ENCODE assay signal across 22 mouse cellular contexts in genomic region chr6:65739442-65739841, GRCm38 (mm10). TPM values are rescaled to one million over a fixed set of nuclear protein-coding genes. Genes with fewer than 3 reads are reported as not detected.
DNase-seq lines count a peak whose midpoint lies in the region; ATAC-seq and TF ChIP-seq lines count a peak whose summit lies in the region.
"Had no signal": no experiment of that assay in that cellular context is flagged by ENCODE, and none has a peak within 500 bp of the region (broad histone marks: within the 10 kb centered on the region; RNA-seq: fewer than 3 reads in every experiment).

No protein-coding gene starts in this region.

- H3K4me3 ChIP-seq in intestine, embryonic 15.5 days (replicated peaks), result no peak overlapping the region
- H3K4me3 ChIP-seq in intestine, postnatal 0 days (ENCODE audit: low read depth, low read length), result no peak overlapping the region
- H3K4me3 ChIP-seq in bone marrow macrophage, adult 2 months (ENCODE audit: insufficient read depth, low read length), result no peak overlapping the region
- H3K4me3 ChIP-seq in midbrain, embryonic 10.5 days, result no peak overlapping the region
- H3K4me3 ChIP-seq: embryonic facial prominence, embryonic 13.5 days; limb, embryonic 15.5 days; midbrain, embryonic 12.5 days; neural tube, embryonic 13.5 days had no signal

- no peak for TF ChIP-seq CTCF in intestine, postnatal 0 days (IDR thresholded peaks at IDR 0.05; ENCODE audit: low read depth)
- no peak for TF ChIP-seq CTCF in bone marrow macrophage, adult 2 months (IDR thresholded peaks at IDR 0.05; ENCODE audit: low read depth, low read length)

- no peak for TF ChIP-seq POLR2A in bone marrow macrophage, adult 2 months (IDR thresholded peaks at IDR 0.05; ENCODE audit: borderline replicate concordance, low read depth, low read length)

- no peaks in the 10 kb centered on the region for H3K27me3 ChIP-seq in intestine, embryonic 15.5 days (replicated peaks)
- H3K27me3 ChIP-seq in intestine, postnatal 0 days (replicated peaks; ENCODE audit: control insufficient read depth, insufficient read depth, low read length), result no peaks in the 10 kb centered on the region
- no peaks in the 10 kb centered on the region for H3K27me3 ChIP-seq in midbrain, embryonic 10.5 days (ENCODE audit: low read depth, poor library complexity, severe bottlenecking)
- H3K27me3 ChIP-seq: embryonic facial prominence, embryonic 13.5 days; limb, embryonic 15.5 days; midbrain, embryonic 12.5 days; neural tube, embryonic 13.5 days had no signal

- no peaks in the 10 kb centered on the region for H3K36me3 ChIP-seq in intestine, embryonic 15.5 days
- H3K36me3 ChIP-seq in intestine, postnatal 0 days (ENCODE audit: control insufficient read depth, insufficient read depth), result no peaks in the 10 kb centered on the region
- no peaks in the 10 kb centered on the region for H3K36me3 ChIP-seq in midbrain, embryonic 10.5 days
- H3K36me3 ChIP-seq: embryonic facial prominence, embryonic 13.5 days; limb, embryonic 15.5 days; midbrain, embryonic 12.5 days; neural tube, embryonic 13.5 days had no signal

- H3K9ac ChIP-seq in intestine, embryonic 15.5 days, result no peak overlapping the region
- H3K9ac ChIP-seq in intestine, postnatal 0 days (ENCODE audit: low read depth, low read length), result no peak overlapping the region
- H3K9ac ChIP-seq: embryonic facial prominence, embryonic 13.5 days; forebrain, postnatal 0 days; limb, embryonic 15.5 days; midbrain, embryonic 12.5 days; neural tube, embryonic 13.5 days had no signal

- intact Hi-C loops in left cerebral cortex, postnatal 4 days (cut with DNase I), result no loop called here

- WGBS in intestine, embryonic 15.5 days, result 52% methylated on average over 7 of the region's 8 CpGs
- 37% methylated on average over 7 of the region's 8 CpGs for WGBS in intestine, postnatal 0 days
- WGBS in midbrain, embryonic 10.5 days, result 70% methylated on average over 8 of the region's 8 CpGs

- H3K9me3 ChIP-seq in intestine, embryonic 15.5 days, result no peaks in the 10 kb centered on the region
- no peaks in the 10 kb centered on the region for H3K9me3 ChIP-seq in intestine, postnatal 0 days (ENCODE audit: control insufficient read depth)
- no peaks in the 10 kb centered on the region for H3K9me3 ChIP-seq in midbrain, embryonic 10.5 days (replicated peaks)
- H3K9me3 ChIP-seq: embryonic facial prominence, embryonic 13.5 days; limb, embryonic 15.5 days; midbrain, embryonic 12.5 days; neural tube, embryonic 13.5 days had no signal

- H3K4me1 ChIP-seq in intestine, embryonic 15.5 days (replicated peaks), result no peaks in the 10 kb centered on the region
- H3K4me1 ChIP-seq in intestine, postnatal 0 days (replicated peaks; ENCODE audit: control insufficient read depth, insufficient read depth, low read length), result no peaks in the 10 kb centered on the region
- H3K4me1 ChIP-seq in bone marrow macrophage, adult 2 months (ENCODE audit: control insufficient read depth, insufficient read depth, low read length), result peaks cover 3% of the 10 kb centered on the region; the same call in 1 of the 2 replicates
- H3K4me1 ChIP-seq in midbrain, embryonic 10.5 days, result peaks cover 22% of the 10 kb centered on the region
- H3K4me1 ChIP-seq: embryonic facial prominence, embryonic 13.5 days; limb, embryonic 15.5 days had no signal

- no peak overlapping the region for H3K4me2 ChIP-seq in intestine, embryonic 15.5 days (replicated peaks)
- H3K4me2 ChIP-seq in intestine, postnatal 0 days (replicated peaks; ENCODE audit: low read depth), result no peak overlapping the region
- H3K4me2 ChIP-seq: embryonic facial prominence, embryonic 13.5 days; limb, embryonic 15.5 days; midbrain, embryonic 12.5 days; neural tube, embryonic 13.5 days had no signal

- DNase-seq in embryo, embryonic 11 days, result peak; percentile 14
- DNase-seq in embryo, embryonic 10 days (ENCODE audit: low spot score), result no peak
- DNase-seq in Muller cell, postnatal 12 days (ENCODE audit: inconsistent ontology term), result peak; percentile 28
- DNase-seq in midbrain, embryonic 10.5 days (ENCODE audit: low spot score), result no peak
- no peak for DNase-seq in left cerebral cortex, postnatal 4 days
- DNase-seq: B cell, adult 2 months; cerebellum, adult 18-20 months; cerebellum, postnatal 36 days; forebrain, postnatal 0 days; kidney, postnatal 36 days; lung, adult 18-20 months; right cerebral cortex, postnatal 14 days had no signal

- H3K27ac ChIP-seq in intestine, embryonic 15.5 days, result no peak overlapping the region
- H3K27ac ChIP-seq in intestine, postnatal 0 days (ENCODE audit: low read depth, low read length), result no peak overlapping the region
- H3K27ac ChIP-seq in bone marrow macrophage, adult 2 months (ENCODE audit: insufficient read depth, low read depth, low read length), result peak overlapping the region; percentile 31; the same call in 1 of the 2 replicates
- no peak overlapping the region for H3K27ac ChIP-seq in midbrain, embryonic 10.5 days (replicated peaks)
- H3K27ac ChIP-seq: embryonic facial prominence, embryonic 13.5 days; hindbrain, postnatal 0 days; limb, embryonic 15.5 days; macrophage; midbrain, embryonic 12.5 days; neural tube, embryonic 13.5 days; stomach, postnatal 0 days had no signal

- ATAC-seq in intestine, embryonic 15.5 days, result peak; percentile 43; the same call in 1 of the 2 replicates
- no peak for ATAC-seq in intestine, postnatal 0 days
- ATAC-seq: forebrain, postnatal 0 days; hindbrain, postnatal 0 days had no signal

RNA-seq across cellular contexts. Expression of gene Prdm5, which starts 39.3 kb away (rescaled TPM):
- polyA plus RNA-seq in intestine, embryonic 15.5 days (2015; fragmentation: Nextera tagmentation; extraction: Ambion mirVana), result 11.8 and 12.5 TPM in 2 replicates
- polyA plus RNA-seq in intestine, postnatal 0 days (2015; fragmentation: Nextera tagmentation; extraction: Ambion mirVana), result 3.0 and 3.5 TPM in 2 replicates
- polyA plus RNA-seq in bone marrow macrophage, adult 2 months (2012; ENCODE audit: insufficient read depth, insufficient read length, missing spikeins), result not detected in 2 replicates
- polyA plus RNA-seq in midbrain, embryonic 10.5 days (2016; fragmentation: Nextera tagmentation; extraction: Ambion mirVana), result 17.0 and 19.7 TPM in 2 replicates
- 1 to 10 TPM; 5.0 to 5.1 TPM for total RNA-seq in left cerebral cortex, postnatal 4 days (2021)

Comparison
In these comparisons a context has a peak if more than half of its experiments do, and no peak if none do; other contexts are left out.
1. DNase-seq: peak in embryo, embryonic 11 days (single experiment) and Muller cell, postnatal 12 days (single experiment); none in embryo, embryonic 10 days (single experiment), midbrain, embryonic 10.5 days (single experiment) and left cerebral cortex, postnatal 4 days (single experiment).